Mouse (Mus musculus) ovary, postnatal 36 days (tissue): ENCODE measurements at regions not wholly inside any gene's neighbourhood (a gene's known extent, or its start where the extent isn't known, plus 50 kb on each side); places are given as distances from the start of the nearest gene placed in this dataset.
"Not testable (repeated sequence)": the region's sequence is repeated elsewhere in the genome, so short reads cannot be mapped to it uniquely, and the experiment has no call there.

Source experiments
- DNase-seq: peaks from one replicate; pipeline ENCODE4 v3.0.0; 2022; ENCODE audit warnings: low spot score, mixed read lengths

GRCm38 (mm10) chr1:35200656-35201055 lies 350.9 kb downstream of the Plekhb2 start:
- DNase-seq, result no peak

DNA sequence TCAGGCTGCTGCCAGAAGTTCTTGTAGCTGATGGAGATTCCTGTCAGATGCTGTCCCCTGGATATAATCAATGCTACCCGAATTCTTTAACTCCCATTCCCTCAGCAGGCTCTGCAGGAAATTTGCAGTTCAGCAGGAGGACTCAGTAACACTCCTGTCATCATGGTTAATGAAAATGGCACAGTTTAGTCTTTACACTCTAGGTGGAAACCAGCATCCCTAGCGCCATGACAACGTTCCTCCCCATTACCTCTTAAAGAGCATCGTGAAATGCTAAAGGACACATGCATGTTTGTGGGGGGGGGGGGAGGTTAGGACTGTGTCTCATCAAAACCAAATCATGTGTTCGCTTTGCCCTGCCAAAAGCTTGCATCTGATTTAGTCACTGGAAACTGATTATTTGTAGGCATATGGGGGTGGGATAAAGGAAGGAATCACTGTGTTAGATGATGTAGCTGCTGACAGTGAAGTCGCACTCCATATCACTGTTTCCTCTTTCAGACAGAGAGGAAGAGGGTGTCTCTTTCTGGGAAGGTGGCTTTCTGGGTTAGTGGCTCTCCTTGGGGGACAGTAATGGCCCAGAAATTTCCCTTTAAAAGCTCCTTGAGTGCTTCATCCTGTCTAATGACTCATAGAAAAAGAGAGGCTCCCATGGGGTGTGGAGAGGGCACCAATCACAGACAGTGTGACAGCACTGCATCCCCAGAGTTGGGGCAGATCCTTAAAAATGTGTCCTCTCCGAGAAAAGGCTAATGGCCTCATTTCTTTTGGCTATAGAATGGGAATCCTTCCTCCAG lies 351.5 kb downstream of the Plekhb2 start:
- DNase-seq, result no peak

DNA sequence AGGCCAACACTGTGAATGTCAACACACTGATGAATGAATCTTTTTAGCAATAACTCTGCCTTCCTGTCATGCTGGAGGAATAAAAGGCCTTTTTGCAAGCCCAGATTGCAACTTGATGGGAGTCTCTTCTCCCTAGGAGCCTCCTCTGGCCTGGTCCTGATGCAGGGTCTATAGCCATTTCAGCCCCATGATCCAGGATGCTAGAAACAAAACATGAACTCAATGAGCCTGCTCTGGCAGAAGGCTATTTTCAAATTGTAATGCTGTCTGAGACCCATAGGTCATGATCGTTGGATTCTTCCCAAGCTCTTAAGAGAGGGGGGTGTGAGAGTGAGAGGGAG lies 352.1 kb downstream of the Plekhb2 start:
- DNase-seq, result no peak

- DNase-seq, result no peak
Observed at GRCm38 (mm10) chr1:35202551-35202950, 352.8 kb downstream of the Plekhb2 start.

DNA sequence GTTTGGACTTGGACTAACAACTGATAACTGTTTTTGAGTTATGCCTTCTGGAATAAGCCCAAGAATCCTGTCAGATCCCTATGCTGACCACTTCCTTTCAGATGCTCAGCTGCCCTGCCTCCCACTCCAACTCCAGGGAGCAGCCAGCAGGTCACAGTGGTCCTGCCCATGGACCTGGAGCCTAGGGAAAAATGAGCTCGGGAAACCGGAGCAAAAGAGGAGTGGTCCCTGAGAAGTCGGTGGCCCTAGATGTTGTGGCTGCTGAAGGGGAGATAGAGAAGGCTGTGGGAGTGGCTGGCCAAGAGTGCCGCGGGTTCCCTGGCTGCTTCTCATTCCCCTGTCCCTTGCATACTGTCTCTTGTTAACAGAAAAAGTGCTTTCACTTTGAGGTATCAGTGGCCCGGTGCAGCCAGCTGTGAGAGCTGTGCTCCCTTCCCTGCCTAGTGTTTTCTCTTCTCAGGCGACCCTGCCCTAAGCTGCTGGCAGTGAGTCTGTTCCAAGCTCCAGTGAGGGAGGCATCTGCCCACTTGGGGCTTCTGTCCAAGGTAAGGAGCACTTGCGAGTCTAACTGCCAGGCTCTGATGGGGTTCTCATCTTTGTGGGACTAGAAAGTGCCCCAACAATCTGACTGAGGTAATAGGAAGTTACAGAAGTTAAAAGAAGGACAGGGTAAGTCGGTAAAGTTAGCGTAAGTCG lies 357.2 kb downstream of the Plekhb2 start:
- DNase-seq, result no peak

- DNase-seq, result no peak
Observed at GRCm38 (mm10) chr1:35212111-35212891, 362.5 kb downstream of the Plekhb2 start.

GRCm38 (mm10) chr1:35213875-35214274 lies 364.1 kb downstream of the Plekhb2 start:
- no peak for DNase-seq

DNA sequence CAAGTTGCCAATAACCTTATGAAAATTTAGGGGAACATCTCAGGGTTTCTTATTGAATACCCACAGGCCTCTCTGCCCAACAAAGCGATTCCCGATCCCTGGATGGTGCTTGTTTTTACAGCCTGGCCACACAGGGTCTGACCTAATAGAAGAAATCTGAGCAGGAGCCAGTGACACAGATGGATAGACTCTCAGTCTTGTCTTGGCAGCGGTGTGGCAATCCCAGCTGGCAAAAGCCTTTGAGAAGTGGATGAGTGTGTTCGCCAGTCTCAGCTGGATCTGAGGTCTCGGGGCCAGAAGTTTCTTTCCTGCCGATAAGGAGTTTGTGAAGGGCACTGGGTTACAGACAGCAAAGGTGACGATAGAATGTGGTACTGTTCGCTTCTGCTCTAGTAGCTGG lies 366.6 kb downstream of the Plekhb2 start:
- DNase-seq, result no peak

DNA sequence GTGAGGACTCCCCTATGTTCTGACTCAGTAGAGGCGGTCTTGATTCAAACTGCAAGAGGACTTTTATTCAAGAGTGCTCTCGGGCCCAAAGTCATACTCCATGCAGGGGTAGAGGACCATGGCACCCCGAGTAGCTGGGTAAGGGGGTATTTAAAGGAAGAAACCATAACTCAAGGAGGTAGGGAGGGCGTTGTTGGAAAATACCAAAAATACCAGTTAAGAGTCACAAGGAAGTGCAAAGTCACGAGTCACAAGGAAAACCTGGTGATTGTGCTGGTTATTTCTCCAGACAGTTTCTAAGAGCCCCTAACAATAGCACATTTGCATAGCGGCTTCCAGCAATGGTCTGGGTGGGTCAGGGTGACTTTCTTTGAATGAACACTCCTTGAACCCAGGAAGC lies 370.4 kb downstream of the Plekhb2 start:
- not testable (repeated sequence) for DNase-seq

DNA sequence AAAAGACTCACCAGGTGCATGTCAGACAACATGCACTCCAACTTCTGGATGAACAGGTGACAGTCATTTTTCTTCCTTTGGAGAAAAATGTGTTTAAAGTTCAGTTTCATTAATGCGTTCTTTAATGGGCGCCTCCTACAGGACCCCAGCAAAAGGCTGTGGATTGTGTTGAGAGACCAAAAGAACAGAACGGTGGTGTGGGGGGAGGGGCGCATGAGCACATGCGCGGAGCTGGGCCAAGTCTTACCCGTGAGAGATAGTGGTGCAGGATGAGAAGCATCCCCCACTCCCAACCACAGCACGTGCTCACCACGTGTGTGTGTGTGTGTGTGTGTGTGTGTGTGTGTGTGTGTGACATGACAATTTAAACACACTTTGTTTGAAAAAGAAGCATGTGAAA lies 371.0 kb downstream of the Plekhb2 start:
- no peak for DNase-seq

DNA sequence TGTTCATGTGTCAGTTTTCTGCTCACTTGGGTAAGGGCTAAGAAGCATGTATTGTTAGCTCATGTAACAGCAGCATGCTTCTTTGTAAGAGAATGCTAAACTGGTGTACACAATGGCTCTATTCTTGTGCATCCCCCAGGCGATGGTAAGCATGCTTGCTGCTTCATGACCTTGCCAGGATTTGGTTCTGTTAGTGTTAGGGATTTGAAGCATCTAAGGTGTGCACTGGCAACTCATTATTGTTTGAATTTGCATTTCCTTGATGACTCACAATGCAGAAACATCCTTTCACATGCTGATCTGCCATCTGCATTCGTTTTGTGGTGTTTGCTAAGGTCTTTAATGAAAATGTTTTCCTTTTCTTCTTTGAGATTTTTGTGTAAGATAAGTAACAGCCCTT lies 382.8 kb downstream of the Plekhb2 start:
- DNase-seq, result no peak

GRCm38 (mm10) chr1:35238139-35238538 lies 388.4 kb downstream of the Plekhb2 start:
- no peak for DNase-seq

DNA sequence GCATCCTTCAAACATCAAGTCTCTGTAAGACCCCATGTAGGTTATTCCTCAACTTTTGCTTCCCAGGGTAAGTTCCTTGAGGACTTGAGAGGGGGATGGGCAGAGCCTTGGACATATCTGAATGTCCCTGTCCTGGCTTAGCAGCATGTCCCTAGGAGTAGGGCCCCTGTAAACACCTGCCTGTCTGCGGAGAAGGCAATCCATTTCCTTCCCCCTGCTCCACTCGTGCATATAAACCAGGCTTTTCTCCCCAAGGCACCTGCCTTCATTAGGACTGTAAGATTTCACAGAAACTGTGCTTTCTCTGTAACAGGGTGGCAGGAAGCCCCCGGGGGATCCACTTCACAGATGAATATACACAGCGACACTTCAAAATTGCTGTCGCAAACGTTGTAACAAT lies 393.1 kb downstream of the Plekhb2 start:
- DNase-seq, result no peak

- no peak for DNase-seq
Observed at GRCm38 (mm10) chr1:35243339-35243738, 393.6 kb downstream of the Plekhb2 start.

GRCm38 (mm10) chr1:35265125-35265524 lies 415.3 kb downstream of the Plekhb2 start:
- no peak for DNase-seq

DNA sequence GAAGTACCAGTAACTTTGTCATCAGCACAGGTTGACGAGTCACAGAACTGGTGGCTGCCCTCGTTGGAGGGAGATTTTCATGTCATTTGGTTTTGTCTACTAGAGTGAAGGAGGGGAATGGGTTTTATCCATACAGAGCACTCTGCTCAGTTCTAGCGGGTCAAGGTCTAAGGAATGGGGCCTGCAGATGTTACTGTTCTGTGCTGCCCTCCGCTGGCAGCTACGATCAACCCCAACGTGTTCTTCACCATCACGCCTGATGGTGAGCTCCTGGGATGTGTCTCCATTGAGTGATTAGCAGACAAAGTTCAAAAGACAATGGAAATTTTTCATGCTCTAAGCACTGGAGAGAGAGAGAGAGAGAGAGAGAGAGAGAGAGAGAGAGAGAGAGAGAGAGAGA lies 416.9 kb downstream of the Plekhb2 start:
- DNase-seq, result peak; percentile 21

- no peak for DNase-seq
Observed at GRCm38 (mm10) chr1:35267883-35268282, 418.1 kb downstream of the Plekhb2 start.

GRCm38 (mm10) chr1:35274978-35275377 lies 425.2 kb downstream of the Plekhb2 start:
- no peak for DNase-seq
